Mouse (Mus musculus) liver, adult 2 months (tissue): ENCODE measurements around the gene Zmym3.

Source experiments
- CTCF ChIP-seq: fragments of 200-500 bp; IDR thresholded peaks from 2 replicates; pipeline ENCODE4 v1.5.1; 2011; ENCODE audit warnings: low read depth, low read length, control low read depth
- POLR2A ChIP-seq: fragments of 200-500 bp; IDR thresholded peaks from 2 replicates; pipeline ENCODE4 v1.6.1; 2011; ENCODE audit warnings: low read length, control low read depth; ENCODE audit not compliant: insufficient read depth; ENCODE audit errors: extremely low read depth

- no peak for TF ChIP-seq POLR2A
- no peak for TF ChIP-seq CTCF
Observed at GRCm38 (mm10) chrX:101370573-101370972, 50.1 kb downstream of the Zmym3 start.
